Mouse (Mus musculus): ENCODE results near the gene Dedd2. TPM values are rescaled to one million over a fixed set of nuclear protein-coding genes. Genes with fewer than 3 reads are reported as not detected.

The Dedd2 gene
- total and polyA plus RNA-seq, 2 experiments from 2014 or later: 9.5 to 33.8 TPM

GRCm38 (mm10) chr7:25218705-25219415 lies 1.6 kb downstream of the Dedd2 start:
- ATAC-seq (ENCODE audit: insufficient read depth, low read depth) (0 out of 2 replicates have a peak, but pooled peaks have one; percentile 12), DNase-seq (ENCODE audit: low spot score) (peak; percentile 35)
- peak overlapping the region; percentile 85 for H3K4me3 ChIP-seq (ENCODE audit: low read depth, low read length)
- H3K36me3 ChIP-seq (replicated peaks; ENCODE audit: control insufficient read depth, insufficient read depth, low read length): peaks cover 16% of the 10 kb centered on the region; the same call in 1 of the 2 replicates
- peak overlapping the region; percentile 92 for H3K27ac ChIP-seq (ENCODE audit: low read depth)
- peak overlapping the region; percentile 94 for H3K4me2 ChIP-seq (ENCODE audit: low read depth, low read length)
- no peak for TF ChIP-seq CTCF (IDR thresholded peaks at IDR 0.05; ENCODE audit: low read depth)
- no peak for TF ChIP-seq EP300 (IDR thresholded peaks at IDR 0.05; ENCODE audit: low read depth)
- H3K27me3 ChIP-seq (ENCODE audit: control insufficient read depth, insufficient read depth, low read length): no peaks in the 10 kb centered on the region
- peaks cover 20% of the 10 kb centered on the region for H3K4me1 ChIP-seq (ENCODE audit: control insufficient read depth, insufficient read depth)
- H3K9ac ChIP-seq (replicated peaks; ENCODE audit: low read depth, low read length): peak overlapping the region; percentile 70
- no peaks in the 10 kb centered on the region for H3K9me3 ChIP-seq (replicated peaks; ENCODE audit: control insufficient read depth, low read length)
- under 1% methylated on average over 53 of the region's 53 CpGs for WGBS

DNA sequence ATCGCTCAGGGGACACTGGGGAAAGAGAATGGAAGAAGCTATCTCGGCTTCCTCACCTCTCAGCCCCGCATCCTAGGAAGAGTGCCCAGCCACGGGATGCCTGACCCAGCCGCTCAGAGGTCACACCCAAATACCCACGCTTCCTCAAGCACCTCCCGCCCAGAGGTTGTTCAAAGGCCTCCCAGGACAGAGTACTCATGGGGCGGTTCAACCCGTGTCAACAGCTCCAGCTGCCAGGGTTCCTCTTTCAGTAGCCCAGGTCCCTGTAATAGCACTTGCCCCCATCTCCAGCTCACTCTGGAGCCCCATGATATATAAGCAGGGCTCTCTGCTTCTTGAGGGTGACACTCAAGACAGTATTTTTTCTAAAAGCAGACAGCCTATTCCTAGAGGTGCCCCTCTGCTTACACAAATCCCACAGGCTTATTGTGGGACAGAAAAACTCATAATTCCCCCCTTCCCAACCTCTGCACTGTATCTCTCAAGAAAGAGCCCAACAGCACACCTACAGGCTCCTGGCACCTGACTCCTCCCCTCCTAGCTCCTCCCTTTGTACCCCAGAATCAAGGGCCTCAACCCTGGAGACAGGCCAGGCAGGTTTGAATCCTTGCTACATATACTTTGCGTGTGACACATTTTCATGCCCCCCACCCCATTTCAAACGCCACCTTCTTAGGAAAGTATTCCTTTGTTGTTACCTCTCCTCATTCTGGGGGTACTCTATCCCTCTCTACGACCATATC lies 2.6 kb downstream of the Dedd2 start:
- peaks cover 20% of the 10 kb centered on the region; the same call in 1 of the 2 replicates for H3K36me3 ChIP-seq (replicated peaks; ENCODE audit: control insufficient read depth, insufficient read depth, low read length)
- WGBS: 74% methylated on average over 12 of the region's 12 CpGs
- no peak overlapping the region for H3K4me2 ChIP-seq (ENCODE audit: low read depth, low read length)
- no peak overlapping the region for H3K9ac ChIP-seq (replicated peaks; ENCODE audit: low read depth, low read length)
- no peak overlapping the region for H3K27ac ChIP-seq (ENCODE audit: low read depth)
- no peak for TF ChIP-seq EP300 (IDR thresholded peaks at IDR 0.05; ENCODE audit: low read depth)
- peaks cover 20% of the 10 kb centered on the region for H3K4me1 ChIP-seq (ENCODE audit: control insufficient read depth, insufficient read depth)
- ATAC-seq (ENCODE audit: insufficient read depth, low read depth) (no peak), DNase-seq (ENCODE audit: low spot score) (no peak)
- no peak overlapping the region for H3K4me3 ChIP-seq (ENCODE audit: low read depth, low read length)
- no peaks in the 10 kb centered on the region for H3K27me3 ChIP-seq (ENCODE audit: control insufficient read depth, insufficient read depth, low read length)
- H3K9me3 ChIP-seq (replicated peaks; ENCODE audit: control insufficient read depth, low read length): no peaks in the 10 kb centered on the region

GRCm38 (mm10) chr7:25214172-25214571 lies 6.2 kb downstream of the Dedd2 start:
- Histone ChIP-seq H3K9me3 (replicated peaks; ENCODE audit: control insufficient read depth, low read length) (no peaks in the 10 kb centered on the region), H3K4me2 (ENCODE audit: low read depth, low read length) (no peak overlapping the region), H3K27ac (ENCODE audit: low read depth) (no peak overlapping the region), H3K9ac (replicated peaks; ENCODE audit: low read depth, low read length) (no peak overlapping the region), H3K4me1 (ENCODE audit: control insufficient read depth, insufficient read depth) (peaks cover 6% of the 10 kb centered on the region; the same call in 1 of the 2 replicates), H3K4me3 (ENCODE audit: low read depth, low read length) (no peak overlapping the region), H3K27me3 (ENCODE audit: control insufficient read depth, insufficient read depth, low read length) (no peaks in the 10 kb centered on the region), H3K36me3 (replicated peaks; ENCODE audit: control insufficient read depth, insufficient read depth, low read length) (peaks cover 45% of the 10 kb centered on the region)
- 97% methylated on average over 2 of the region's 2 CpGs for WGBS
- DNase-seq (ENCODE audit: low spot score) (no peak), ATAC-seq (ENCODE audit: insufficient read depth, low read depth) (no peak)
- TF ChIP-seq CTCF (IDR thresholded peaks at IDR 0.05; ENCODE audit: low read depth): no peak
- TF ChIP-seq EP300 (IDR thresholded peaks at IDR 0.05; ENCODE audit: low read depth): no peak

DNA sequence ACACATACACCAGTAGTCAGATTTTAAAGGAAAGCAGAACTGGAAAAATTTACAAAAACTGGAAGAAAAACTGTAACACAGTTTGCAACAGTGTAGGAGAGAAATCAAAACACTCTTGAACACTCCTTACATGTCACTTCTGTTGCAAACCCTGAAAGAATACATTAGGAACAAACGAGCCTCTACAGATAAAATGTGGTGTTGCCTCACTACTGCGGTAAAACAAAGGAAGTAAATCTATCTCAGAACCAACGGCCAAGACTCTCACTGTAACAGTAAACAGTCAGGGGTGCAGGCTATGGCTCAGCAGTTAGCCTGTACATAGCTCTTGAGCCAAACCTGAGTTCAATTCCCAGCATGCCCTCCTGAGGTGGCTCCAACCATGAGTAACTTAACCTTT lies 7.3 kb downstream of the Dedd2 start:
- 66% methylated on average over 3 of the region's 3 CpGs for WGBS
- no peak overlapping the region for H3K9ac ChIP-seq (replicated peaks; ENCODE audit: low read depth, low read length)

GRCm38 (mm10) chr7:25210482-25210881 lies 9.9 kb downstream of the Dedd2 start:
- DNase-seq (ENCODE audit: low spot score) (no peak), ATAC-seq (ENCODE audit: insufficient read depth, low read depth) (no peak)
- peaks cover 45% of the 10 kb centered on the region for H3K36me3 ChIP-seq (replicated peaks; ENCODE audit: control insufficient read depth, insufficient read depth, low read length)
- H3K27me3 ChIP-seq (ENCODE audit: control insufficient read depth, insufficient read depth, low read length): no peaks in the 10 kb centered on the region
- TF ChIP-seq EP300 (IDR thresholded peaks at IDR 0.05; ENCODE audit: low read depth) (no peak), CTCF (IDR thresholded peaks at IDR 0.05; ENCODE audit: low read depth) (no peak)
- WGBS: 75% methylated on average over 4 of the region's 4 CpGs
- H3K9ac ChIP-seq (replicated peaks; ENCODE audit: low read depth, low read length): no peak overlapping the region
- no peak overlapping the region for H3K4me2 ChIP-seq (ENCODE audit: low read depth, low read length)
- H3K9me3 ChIP-seq (replicated peaks; ENCODE audit: control insufficient read depth, low read length): no peaks in the 10 kb centered on the region
- H3K4me3 ChIP-seq (ENCODE audit: low read depth, low read length): no peak overlapping the region
- no peak overlapping the region for H3K27ac ChIP-seq (ENCODE audit: low read depth)
- no peaks in the 10 kb centered on the region for H3K4me1 ChIP-seq (ENCODE audit: control insufficient read depth, insufficient read depth)

More for the DNA sequence above, 7.3 kb downstream of the Dedd2 start:
- ATAC-seq (ENCODE audit: insufficient read depth, low read depth): no peak
- H3K9me3 ChIP-seq (replicated peaks; ENCODE audit: control insufficient read depth, low read length): no peaks in the 10 kb centered on the region
- no peak overlapping the region for H3K27ac ChIP-seq (ENCODE audit: low read depth)
- H3K4me3 ChIP-seq (ENCODE audit: low read depth, low read length): no peak overlapping the region
- no peak for DNase-seq (ENCODE audit: low spot score)
- peaks cover 49% of the 10 kb centered on the region for H3K36me3 ChIP-seq (replicated peaks; ENCODE audit: control insufficient read depth, insufficient read depth, low read length)
- TF ChIP-seq CTCF (IDR thresholded peaks at IDR 0.05; ENCODE audit: low read depth): no peak
- no peak for TF ChIP-seq EP300 (IDR thresholded peaks at IDR 0.05; ENCODE audit: low read depth)
- H3K4me2 ChIP-seq (ENCODE audit: low read depth, low read length): no peak overlapping the region
- H3K4me1 ChIP-seq (ENCODE audit: control insufficient read depth, insufficient read depth): no peaks in the 10 kb centered on the region
- H3K27me3 ChIP-seq (ENCODE audit: control insufficient read depth, insufficient read depth, low read length): no peaks in the 10 kb centered on the region
